Mouse (Mus musculus) limb, embryonic 15.5 days (tissue): ENCODE data around the gene Ubash3a. TPM values are rescaled to one million over a fixed set of nuclear protein-coding genes. Genes with fewer than 3 reads are reported as not detected.

Source experiments
- ATAC-seq: fragments of 200-750 bp; cut with Nextera tagmentation; 2 replicates; pipeline ENCODE4 v1.8.0; 2017; ENCODE audit warnings: low read depth, moderate TSS enrichment; ENCODE audit not compliant: insufficient number of reproducible peaks, low FRiP score, low TSS enrichment
- H3K27ac ChIP-seq: fragments of 300-500 bp; sonication (generic); 2 replicates; pipeline ENCODE4 v1.5.1; 2015; ENCODE audit warnings: moderate library complexity, mild to moderate bottlenecking, inconsistent platforms
- H3K27me3 ChIP-seq: fragments of 300-500 bp; sonication (generic); 2 replicates; pipeline ENCODE4 v1.6.1; 2015; ENCODE audit warnings: inconsistent platforms
- H3K36me3 ChIP-seq: fragments of 300-500 bp; sonication (generic); 2 replicates; pipeline ENCODE4 v1.6.1; 2015; ENCODE audit warnings: inconsistent platforms
- H3K4me1 ChIP-seq: fragments of 300-500 bp; sonication (generic); 2 replicates; pipeline ENCODE4 v1.6.1; 2015; ENCODE audit warnings: inconsistent platforms
- H3K4me2 ChIP-seq: fragments of 300-500 bp; sonication (generic); 2 replicates; pipeline ENCODE4 v1.6.1; 2015; ENCODE audit warnings: mild to moderate bottlenecking, inconsistent platforms
- H3K4me3 ChIP-seq: fragments of 300-500 bp; sonication (generic); 2 replicates; pipeline ENCODE4 v1.5.1; 2015; ENCODE audit warnings: mild to moderate bottlenecking, inconsistent platforms
- H3K9ac ChIP-seq: fragments of 300-500 bp; sonication (generic); 2 replicates; pipeline ENCODE4 v1.6.1; 2015; ENCODE audit warnings: inconsistent platforms
- H3K9me3 ChIP-seq: fragments of 300-500 bp; sonication (generic); 2 replicates; pipeline ENCODE4 v1.6.1; 2016; ENCODE audit warnings: inconsistent platforms
- WGBS: fragments of 180-500 bp; shearing (Covaris S2); methylation state at CpG from one replicate; pipeline ENCODE4 v1.1.7; 2015; 5-methylcytosine and 5-hydroxymethylcytosine counted together
- polyA plus RNA-seq: library from polyadenylated mRNA; unstranded; fragments of >200 nt; fragmentation: Nextera tagmentation; extraction: Ambion mirVana; gene quantifications from 2 replicates; pipeline ENCODE4 v1.2.1, GENCODE M21; 2015

Ubash3a gene
- polyA plus RNA-seq, 1 experiment from 2014 or later, result 0.32 TPM

DNA sequence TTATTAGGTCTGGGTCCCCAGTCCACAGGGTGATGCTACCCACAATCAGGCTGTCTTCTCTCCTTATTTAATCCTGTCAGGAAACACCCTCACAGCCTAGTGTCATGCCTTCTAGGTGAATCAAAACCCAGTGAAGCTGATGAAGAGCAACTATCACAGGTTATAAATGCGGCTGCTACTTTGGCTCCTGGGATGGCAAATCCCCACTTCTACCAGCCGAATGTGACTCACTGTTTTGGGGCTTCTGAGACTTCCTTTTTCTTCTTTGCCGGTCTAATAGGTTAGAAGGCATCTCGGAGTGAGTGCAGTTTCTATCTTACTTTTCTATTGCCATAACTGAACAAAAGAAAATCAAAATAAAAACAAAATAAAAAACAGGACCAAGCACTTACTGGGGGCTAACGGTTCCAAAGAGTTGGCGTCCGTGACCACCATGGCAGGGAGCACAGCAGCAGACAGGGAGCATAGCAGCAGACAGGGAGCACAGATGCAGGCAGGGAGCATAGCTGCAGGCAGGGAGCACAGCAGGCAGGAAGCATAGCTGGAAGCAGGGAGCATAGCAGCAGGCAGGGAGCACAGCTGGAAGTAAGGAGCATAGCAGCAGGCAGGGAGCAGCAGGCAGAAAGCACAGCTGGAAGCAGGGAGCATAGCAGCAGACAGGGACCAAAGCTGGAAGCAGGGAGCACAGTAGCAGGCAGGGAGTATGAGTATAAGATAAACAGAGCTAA is 81.5 kb downstream of the Ubash3a start:
- Histone ChIP-seq H3K9ac (no peak overlapping the region), H3K36me3 (no peaks in the 10 kb centered on the region), H3K27me3 (no peaks in the 10 kb centered on the region), H3K4me1 (no peaks in the 10 kb centered on the region), H3K4me3 (no peak overlapping the region), H3K9me3 (no peaks in the 10 kb centered on the region), H3K4me2 (no peak overlapping the region), H3K27ac (no peak overlapping the region)
- no peak for ATAC-seq
- WGBS, result 62% methylated on average over 7 of the region's 7 CpGs

DNA sequence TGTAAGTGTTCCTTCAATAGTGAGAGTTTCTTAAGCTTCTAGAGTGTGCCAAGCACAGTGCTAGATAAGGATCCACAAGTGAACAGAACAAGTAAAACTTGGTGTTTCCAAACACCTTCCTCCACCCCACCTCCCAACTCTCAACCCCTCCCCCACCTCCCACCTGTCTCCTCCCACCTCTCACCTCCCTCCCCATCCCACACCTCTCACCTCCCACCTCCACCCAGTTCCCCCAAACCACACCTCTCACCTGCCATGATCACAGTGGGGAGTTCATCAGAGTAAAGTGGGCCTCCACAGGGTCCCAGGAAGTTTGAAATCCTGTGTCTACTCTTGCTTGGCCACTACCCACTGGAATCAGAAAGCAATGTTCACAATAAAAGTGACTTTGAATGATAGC is 82.6 kb downstream of the Ubash3a start:
- peaks cover 6% of the 10 kb centered on the region for H3K27me3 ChIP-seq
- H3K4me1 ChIP-seq, result peaks cover 3% of the 10 kb centered on the region; the same call in 1 of the 2 replicates
- H3K9me3 ChIP-seq, result no peaks in the 10 kb centered on the region
- ATAC-seq, result no peak
- no peak overlapping the region for H3K9ac ChIP-seq
- no peak overlapping the region for H3K4me3 ChIP-seq
- no peak overlapping the region for H3K27ac ChIP-seq
- H3K4me2 ChIP-seq, result no peak overlapping the region
- H3K36me3 ChIP-seq, result no peaks in the 10 kb centered on the region

DNA sequence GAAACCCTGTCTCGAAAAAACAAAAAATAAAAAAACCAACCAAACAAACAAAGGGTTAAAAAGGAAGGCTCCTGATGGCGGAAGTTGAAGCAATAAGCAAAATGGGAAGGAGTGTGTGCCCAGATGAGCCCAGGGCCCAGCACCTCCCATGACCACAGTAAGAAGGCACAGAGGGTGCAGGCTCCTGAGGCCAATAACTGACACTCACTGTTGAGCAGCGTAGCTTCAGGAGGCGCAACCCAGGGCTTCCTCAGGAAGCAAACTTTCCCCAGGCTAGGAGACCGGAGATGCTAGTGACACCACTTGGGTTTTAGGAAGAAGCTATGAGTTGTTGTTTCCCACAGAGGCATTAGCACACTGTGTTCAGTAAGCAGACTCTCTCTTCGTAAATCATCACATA is 83.2 kb downstream of the Ubash3a start:
- Histone ChIP-seq H3K9ac (no peak overlapping the region), H3K4me1 (peaks cover 7% of the 10 kb centered on the region), H3K4me3 (no peak overlapping the region), H3K36me3 (no peaks in the 10 kb centered on the region), H3K9me3 (no peaks in the 10 kb centered on the region), H3K27me3 (peaks cover 12% of the 10 kb centered on the region), H3K4me2 (no peak overlapping the region), H3K27ac (no peak overlapping the region)
- ATAC-seq, result no peak
- 62% methylated on average over 6 of the region's 6 CpGs for WGBS

DNA sequence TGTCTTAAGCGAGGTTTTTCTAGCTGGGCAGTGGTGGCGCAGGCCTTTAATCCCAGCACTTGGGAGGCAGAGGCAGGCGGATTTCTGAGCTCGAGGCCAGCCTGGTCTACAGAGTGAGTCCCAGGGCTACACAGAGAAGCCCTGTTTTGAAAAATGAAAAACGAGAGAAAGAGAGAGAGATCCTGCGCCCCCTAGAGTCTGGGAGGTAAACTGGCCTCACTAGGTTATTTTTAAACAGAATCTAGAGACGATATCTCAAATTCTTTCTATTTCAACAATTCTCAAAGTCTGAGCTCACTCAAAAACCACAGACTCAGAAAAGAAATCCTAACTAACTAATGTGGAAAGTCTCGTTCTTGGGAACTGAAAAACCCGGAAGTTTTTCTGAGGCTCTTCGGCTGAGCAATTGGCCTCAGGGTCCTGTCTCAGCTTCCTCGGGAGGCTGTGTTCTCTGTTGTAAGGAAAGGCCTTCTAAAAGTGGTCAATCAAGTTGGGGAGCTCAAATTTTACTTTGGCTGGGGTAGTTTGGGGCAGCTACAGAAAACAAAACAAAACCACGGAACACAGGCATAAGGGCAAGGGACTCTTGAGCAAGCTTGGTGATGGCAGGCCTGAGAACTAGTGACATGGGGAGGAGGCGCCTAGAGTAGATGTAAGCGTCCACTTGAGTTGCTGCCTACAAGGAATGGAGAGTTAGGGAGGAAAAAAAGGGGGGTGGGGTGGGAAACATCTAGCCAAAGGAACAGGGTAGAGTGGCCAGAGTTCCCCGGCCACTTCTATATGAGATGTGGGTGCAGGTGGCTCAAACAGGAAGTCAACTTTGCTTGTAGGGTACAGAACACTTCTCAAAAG is 86.9 kb downstream of the Ubash3a start:
- H3K27ac ChIP-seq, result no peak overlapping the region
- H3K4me2 ChIP-seq, result no peak overlapping the region
- H3K36me3 ChIP-seq, result no peaks in the 10 kb centered on the region
- H3K9me3 ChIP-seq, result no peaks in the 10 kb centered on the region
- ATAC-seq, result no peak
- peaks cover 27% of the 10 kb centered on the region for H3K4me1 ChIP-seq
- H3K4me3 ChIP-seq, result no peak overlapping the region
- H3K27me3 ChIP-seq, result peaks cover 27% of the 10 kb centered on the region
- 79% methylated on average over 15 of the region's 15 CpGs for WGBS
- H3K9ac ChIP-seq, result no peak overlapping the region

DNA sequence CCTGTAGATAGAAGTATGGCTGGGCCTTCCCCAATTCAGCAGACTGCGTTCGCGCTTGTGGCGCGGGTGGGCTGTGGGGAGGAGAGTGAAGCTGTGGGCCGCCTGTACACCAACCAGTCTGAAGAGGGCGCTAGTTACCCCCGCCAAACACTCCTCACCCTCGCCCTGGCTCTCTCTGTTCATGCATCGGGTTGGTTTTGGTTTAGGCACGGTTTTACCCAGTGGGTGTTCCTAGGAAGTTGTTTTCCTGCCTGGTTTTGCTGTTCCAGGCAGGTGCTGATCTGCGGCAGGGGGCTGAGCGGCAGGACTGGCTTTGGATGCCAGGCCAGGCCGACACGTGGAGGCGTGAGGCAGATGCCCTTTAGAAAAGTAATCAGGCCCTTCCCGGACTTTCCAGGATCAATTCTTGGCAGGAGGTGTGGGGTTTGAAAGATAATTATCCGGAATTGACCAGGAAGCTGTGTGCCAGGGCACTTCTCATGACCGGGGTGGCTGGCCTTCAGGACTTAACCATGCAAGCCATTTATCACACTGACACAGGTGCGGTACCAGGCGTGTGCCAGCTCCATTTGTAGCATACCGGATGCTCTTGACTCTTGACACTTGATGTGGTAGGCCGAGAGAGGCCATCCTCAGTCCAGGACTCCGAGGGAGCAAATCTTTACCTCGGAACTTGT is 87.7 kb downstream of the Ubash3a start:
- Histone ChIP-seq H3K27me3 (peaks cover 27% of the 10 kb centered on the region), H3K27ac (no peak overlapping the region), H3K4me3 (peak overlapping the region; percentile 54), H3K9ac (0 out of 2 replicates have a peak overlapping the region, but pooled peaks have one; percentile 35), H3K9me3 (no peaks in the 10 kb centered on the region), H3K4me1 (peaks cover 27% of the 10 kb centered on the region), H3K36me3 (no peaks in the 10 kb centered on the region), H3K4me2 (peak overlapping the region; percentile 97)
- no peak for ATAC-seq
- WGBS, result 28% methylated on average over 25 of the region's 25 CpGs

DNA sequence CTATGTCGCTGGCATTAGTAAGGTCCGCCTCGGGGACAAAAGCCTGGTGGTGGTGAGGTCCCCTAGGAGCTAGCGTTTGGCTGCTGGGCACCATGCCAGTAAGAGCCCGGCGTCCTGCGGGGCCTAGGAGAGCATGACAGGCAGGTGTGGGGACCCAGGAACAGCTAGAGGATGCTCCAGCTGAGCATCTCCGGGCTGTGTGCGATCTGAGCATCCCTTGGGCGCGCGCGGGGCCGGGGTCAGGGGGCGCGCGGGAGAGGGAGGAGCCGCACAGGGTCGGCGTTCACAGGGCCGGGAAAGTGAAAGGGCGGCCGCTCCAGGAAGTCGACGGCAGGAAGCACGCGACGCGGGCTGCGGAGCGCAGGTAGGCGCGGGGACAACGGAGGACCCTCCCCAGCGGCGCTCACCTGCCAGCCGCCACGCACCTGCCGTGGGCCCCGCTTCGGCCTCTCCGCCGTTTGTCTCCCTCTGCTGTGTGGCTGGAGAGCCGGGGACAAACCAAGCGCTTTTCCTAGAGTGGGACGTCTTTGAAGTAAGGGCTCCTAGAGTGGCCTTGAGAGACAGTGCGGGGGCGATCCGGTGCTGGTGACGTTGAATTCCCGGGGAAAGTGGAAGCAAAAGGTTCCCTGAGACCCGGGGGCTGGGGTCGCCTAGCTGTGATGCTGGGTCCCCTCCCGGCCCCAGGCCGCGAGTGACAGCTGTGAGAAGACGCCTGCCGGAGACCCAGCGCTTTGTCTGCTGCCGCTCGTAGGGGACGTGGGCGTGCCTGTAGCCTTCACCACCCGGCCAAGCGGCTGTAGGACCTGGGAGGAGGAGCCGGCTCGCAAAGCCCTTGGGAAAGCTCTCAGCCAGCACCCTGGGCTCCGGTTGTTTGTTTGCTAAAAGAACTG is 88.5 kb downstream of the Ubash3a start:
- Histone ChIP-seq H3K4me3 (peak overlapping the region; percentile 54), H3K9ac (peak overlapping the region; percentile 35), H3K4me1 (peaks cover 27% of the 10 kb centered on the region), H3K27me3 (peaks cover 27% of the 10 kb centered on the region), H3K27ac (no peak overlapping the region), H3K36me3 (no peaks in the 10 kb centered on the region), H3K9me3 (no peaks in the 10 kb centered on the region), H3K4me2 (peak overlapping the region; percentile 97)
- ATAC-seq, result no peak
- WGBS, result under 1% methylated on average over 68 of the region's 68 CpGs

Other genes starting within 250 kb of the Ubash3a start
- gene Abcg1, start 150.2 kb upstream of the Ubash3a start, polyA plus RNA-seq, result 8.6 and 9.2 TPM in 2 replicates
- 0.35 TPM in 1 of 2 replicates, not detected in the other for gene Tff3, start 78.2 kb upstream of the Ubash3a start, polyA plus RNA-seq
- not detected in 2 replicates for gene Tff2, start 63.6 kb upstream of the Ubash3a start, polyA plus RNA-seq
- gene Tff1, start 42.6 kb upstream of the Ubash3a start, polyA plus RNA-seq, result not detected in 2 replicates
- 0.06 TPM in 1 of 2 replicates, not detected in the other for gene Tmprss3, start 8.9 kb upstream of the Ubash3a start, polyA plus RNA-seq
- 0.57 and 0.70 TPM in 2 replicates for gene Rsph1, start 69.5 kb downstream of the Ubash3a start, polyA plus RNA-seq
- gene Slc37a1, start 78.9 kb downstream of the Ubash3a start, polyA plus RNA-seq, result 3.3 and 4.0 TPM in 2 replicates
- 23.4 and 23.9 TPM in 2 replicates for gene Pde9a, start 178.3 kb downstream of the Ubash3a start, polyA plus RNA-seq